Mouse (Mus musculus) CH12F3 (cell line): ENCODE data around the gene Acsl1.

Experiments used
- in situ Hi-C: fragments of 300-500 bp; cut with MboI; formaldehyde crosslinking; loops from 2 replicates; pipeline ENCODE4 v1.14.3; 2020; ENCODE audit warnings: low sequenced_read_pairs

Gene Acsl1

GRCm38 (mm10) chr8:46475404-46475803 lies 4.6 kb downstream of the Acsl1 start:
- in situ Hi-C loops: no loop called here

- in situ Hi-C loops: no loop called here
These were observed 5.1 kb downstream of the Acsl1 start for GRCm38 (mm10) chr8:46475942-46476341.

- in situ Hi-C loops: no loop called here
These were observed 7.1 kb downstream of the Acsl1 start for GRCm38 (mm10) chr8:46477747-46478458.

- in situ Hi-C loops: no loop called here
These were observed 7.9 kb downstream of the Acsl1 start for GRCm38 (mm10) chr8:46478783-46479182.

GRCm38 (mm10) chr8:46479794-46480532 lies 9.1 kb downstream of the Acsl1 start:
- in situ Hi-C loops: no loop called here

- in situ Hi-C loops: no loop called here
These were observed 9.7 kb downstream of the Acsl1 start for GRCm38 (mm10) chr8:46480533-46480900.

- in situ Hi-C loops: no loop called here
These were observed 11.9 kb downstream of the Acsl1 start for GRCm38 (mm10) chr8:46482771-46483170.

GRCm38 (mm10) chr8:46483247-46483646 lies 12.4 kb downstream of the Acsl1 start:
- in situ Hi-C loops: no loop called here

GRCm38 (mm10) chr8:46484077-46484476 lies 13.2 kb downstream of the Acsl1 start:
- in situ Hi-C loops: no loop called here

GRCm38 (mm10) chr8:46484931-46485463 lies 14.2 kb downstream of the Acsl1 start:
- in situ Hi-C loops: no loop called here

- in situ Hi-C loops: no loop called here
These were observed 17.3 kb downstream of the Acsl1 start for GRCm38 (mm10) chr8:46488085-46488561.

GRCm38 (mm10) chr8:46489196-46489595 lies 18.4 kb downstream of the Acsl1 start:
- in situ Hi-C loops: no loop called here

GRCm38 (mm10) chr8:46490250-46490649 lies 19.4 kb downstream of the Acsl1 start:
- in situ Hi-C loops: no loop called here

GRCm38 (mm10) chr8:46490821-46491220 lies 20.0 kb downstream of the Acsl1 start:
- in situ Hi-C loops: no loop called here

- in situ Hi-C loops: no loop called here
These were observed 22.8 kb downstream of the Acsl1 start for GRCm38 (mm10) chr8:46493495-46494170.

- in situ Hi-C loops: no loop called here
These were observed 26.0 kb downstream of the Acsl1 start for GRCm38 (mm10) chr8:46496852-46497251.

GRCm38 (mm10) chr8:46497314-46498011 lies 26.6 kb downstream of the Acsl1 start:
- in situ Hi-C loops: no loop called here

GRCm38 (mm10) chr8:46499376-46500061 lies 28.7 kb downstream of the Acsl1 start:
- in situ Hi-C loops: no loop called here

GRCm38 (mm10) chr8:46502333-46503071 lies 31.7 kb downstream of the Acsl1 start:
- in situ Hi-C loops: no loop called here
